Mouse (Mus musculus) spleen, postnatal 14 days (tissue): ENCODE data around the gene Cit.

Experiments
- DNase-seq, 2 experiments: peaks; one replicate each; pipeline ENCODE4 v3.0.0; 2021 to 2022; ENCODE audit warnings: low spot score in 2 of 2

The Cit gene

DNA sequence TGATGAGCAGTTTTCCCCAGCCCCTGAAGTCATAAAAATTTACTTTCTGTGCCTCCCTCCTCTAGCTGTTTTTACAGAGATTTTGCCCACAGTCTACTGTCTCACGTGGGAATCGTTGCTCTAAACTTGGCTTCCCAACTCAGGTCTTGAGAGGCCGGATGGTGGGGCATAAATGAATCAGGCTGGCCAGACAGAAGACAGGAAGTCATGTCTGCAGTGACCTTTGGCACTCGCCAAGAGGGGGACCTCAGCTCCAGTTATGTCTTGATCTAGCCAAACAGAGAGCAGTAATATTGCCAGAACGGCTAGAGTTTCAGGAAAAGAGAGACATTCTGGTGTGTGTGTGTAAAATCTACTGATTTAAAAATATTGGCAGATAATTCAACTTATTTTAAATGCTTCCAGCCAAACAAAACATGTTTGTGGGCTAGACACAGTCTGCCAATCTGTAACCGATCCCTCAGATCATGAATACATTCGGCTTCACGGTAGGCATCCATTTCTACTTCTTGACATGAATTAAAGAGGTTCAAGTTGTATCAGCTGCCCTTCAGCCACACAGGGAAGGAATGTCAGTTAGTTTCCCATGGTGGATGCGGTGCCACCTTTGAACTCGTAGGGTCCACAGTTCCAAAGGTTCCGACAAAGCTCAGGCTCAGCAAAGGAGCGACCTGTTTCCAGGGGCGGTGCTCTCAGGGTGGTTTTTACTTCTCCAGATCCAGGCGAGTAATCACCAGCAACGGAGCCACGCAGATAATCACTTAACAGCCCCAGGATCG lies 5.4 kb downstream of the Cit start:
- no peak for DNase-seq

GRCm38 (mm10) chr5:115851029-115851365 lies 5.9 kb downstream of the Cit start:
- DNase-seq = no peak

GRCm38 (mm10) chr5:115852431-115852830 lies 7.4 kb downstream of the Cit start:
- DNase-seq = no peak

GRCm38 (mm10) chr5:115853691-115854090 lies 8.6 kb downstream of the Cit start:
- no peak for DNase-seq

GRCm38 (mm10) chr5:115854370-115854769 lies 9.3 kb downstream of the Cit start:
- DNase-seq = no peak

- DNase-seq = no peak
Measured at GRCm38 (mm10) chr5:115858652-115859051, 13.6 kb downstream of the Cit start.

DNA sequence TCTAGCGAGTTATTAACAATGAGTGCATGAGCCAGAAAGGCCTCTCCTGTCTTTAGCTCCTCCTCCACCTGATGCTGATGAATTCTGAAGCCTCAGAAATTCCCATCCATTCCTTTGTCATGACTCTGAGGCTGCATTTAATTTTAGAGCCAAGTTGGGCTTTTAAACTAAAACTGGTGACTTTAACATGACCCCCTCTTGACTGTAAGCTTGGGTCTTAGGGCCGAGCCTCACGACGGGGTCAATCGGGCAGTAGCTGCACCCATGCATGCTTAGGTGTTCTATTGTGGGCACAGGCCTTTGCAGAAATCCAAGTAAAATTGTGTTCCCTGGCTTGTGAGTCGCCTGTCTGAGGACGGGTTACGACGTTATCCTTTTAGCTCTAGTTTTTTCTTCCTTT lies 14.4 kb downstream of the Cit start:
- DNase-seq = no peak

GRCm38 (mm10) chr5:115861991-115862390 lies 16.9 kb downstream of the Cit start:
- no peak for DNase-seq

- DNase-seq = no peak
Measured at GRCm38 (mm10) chr5:115862439-115862838, 17.4 kb downstream of the Cit start.

DNA sequence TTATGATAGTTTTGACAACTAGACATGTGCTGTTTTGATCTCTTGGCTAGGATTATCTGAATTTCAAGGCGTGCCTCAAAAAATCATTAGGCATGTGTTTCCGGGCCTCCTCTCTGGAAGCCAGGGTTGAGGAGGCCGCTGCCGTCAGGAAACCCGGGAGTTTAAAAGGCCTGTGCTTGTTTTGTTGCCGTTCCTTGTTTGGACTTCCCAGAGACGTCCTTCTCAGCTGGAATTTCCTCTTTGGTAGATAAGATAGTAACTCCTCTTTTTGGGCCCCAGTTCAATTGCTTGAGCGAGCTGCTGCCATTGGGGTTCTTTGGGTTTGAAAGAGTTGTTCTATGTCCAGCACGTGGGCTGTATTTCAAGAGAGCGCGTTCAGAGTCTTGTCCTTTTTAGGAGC lies 21.2 kb downstream of the Cit start:
- DNase-seq = no peak

- no peak for DNase-seq
Measured at GRCm38 (mm10) chr5:115868540-115868939, 23.5 kb downstream of the Cit start.

DNA sequence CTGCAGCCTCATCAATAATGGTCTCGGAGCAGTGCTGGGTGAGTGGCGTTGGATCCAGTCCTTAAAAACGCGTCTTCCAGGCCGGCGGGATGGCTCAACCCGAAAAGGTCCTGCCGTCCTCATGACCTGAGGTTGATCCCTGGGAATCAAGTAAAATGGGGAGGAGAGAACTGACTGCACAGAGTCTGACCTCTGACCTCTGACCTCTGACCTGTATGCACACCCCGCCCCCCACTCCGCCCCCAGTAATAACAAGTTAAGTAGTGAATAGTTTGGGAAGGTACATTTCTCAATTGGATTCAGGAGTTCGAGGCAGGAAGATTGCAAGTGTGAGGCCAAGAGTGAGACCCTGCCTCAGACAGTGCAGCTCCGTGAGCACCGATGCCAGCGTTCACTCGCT lies 24.1 kb downstream of the Cit start:
- no peak for DNase-seq

- DNase-seq = no peak
Measured at GRCm38 (mm10) chr5:115871153-115871552, 26.1 kb downstream of the Cit start.

DNA sequence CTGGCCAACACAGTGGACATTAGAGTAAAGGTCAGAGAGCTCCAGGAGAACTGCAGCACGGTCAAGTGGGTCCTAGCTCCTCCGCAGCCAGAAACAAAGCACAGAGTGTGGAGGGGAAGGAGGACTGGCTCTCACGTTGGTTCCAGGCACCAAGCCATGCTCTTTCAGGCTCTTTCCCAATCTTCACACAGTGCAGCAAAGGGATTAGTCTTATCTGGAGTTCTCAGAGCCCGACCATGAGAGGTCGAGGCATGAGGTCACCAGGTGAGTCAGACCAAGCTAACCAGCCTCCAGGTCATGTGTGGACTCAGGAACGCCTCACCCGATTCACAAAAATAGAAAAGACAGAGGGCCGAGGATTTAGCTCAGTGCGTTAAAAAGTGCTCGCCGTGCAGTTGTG lies 27.0 kb downstream of the Cit start:
- DNase-seq = no peak

DNA sequence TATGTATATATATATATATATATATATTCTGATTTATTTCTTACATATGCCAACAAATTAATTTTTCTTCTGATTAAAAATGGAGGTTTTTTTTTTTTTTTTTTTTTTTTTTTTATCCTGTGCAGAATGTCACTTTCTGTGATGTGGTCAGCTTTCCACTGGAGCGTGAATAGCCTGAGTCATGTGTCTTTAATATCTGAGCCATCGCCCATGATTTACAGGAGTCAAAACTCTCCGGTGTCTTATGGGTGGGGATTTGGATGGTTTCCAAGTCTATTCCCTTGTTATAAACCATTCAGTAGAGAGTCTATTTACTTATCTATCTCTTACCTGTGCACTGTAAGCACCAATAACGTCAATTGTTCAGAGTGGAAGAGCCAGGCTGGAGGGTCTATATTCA lies 27.9 kb downstream of the Cit start:
- no peak for DNase-seq

- no peak for DNase-seq
Measured at GRCm38 (mm10) chr5:115877425-115877824, 32.3 kb downstream of the Cit start.

- no peak for DNase-seq
Measured at GRCm38 (mm10) chr5:115882165-115882564, 37.1 kb downstream of the Cit start.

GRCm38 (mm10) chr5:115884429-115884828 lies 39.4 kb downstream of the Cit start:
- DNase-seq = no peak

DNA sequence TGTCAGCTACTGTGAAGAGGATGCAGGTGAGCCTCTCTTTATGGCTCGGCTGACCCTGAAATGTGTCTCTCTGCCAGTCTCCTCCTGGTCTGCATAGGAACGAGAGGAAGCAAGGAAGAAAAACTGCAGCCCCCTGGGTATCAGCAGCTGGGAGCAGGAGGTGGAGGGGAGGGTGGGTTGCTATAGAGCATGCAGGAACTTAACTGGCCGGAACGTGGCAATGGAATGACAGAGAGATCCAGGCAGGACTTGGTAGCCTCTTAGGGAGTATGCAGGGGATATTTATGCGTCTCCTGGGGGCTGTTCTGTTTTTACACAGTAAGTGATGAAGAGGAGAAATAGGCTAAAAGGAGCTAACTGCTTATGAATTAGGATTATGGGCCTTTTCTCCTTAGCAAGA lies 48.7 kb downstream of the Cit start:
- DNase-seq = no peak

DNA sequence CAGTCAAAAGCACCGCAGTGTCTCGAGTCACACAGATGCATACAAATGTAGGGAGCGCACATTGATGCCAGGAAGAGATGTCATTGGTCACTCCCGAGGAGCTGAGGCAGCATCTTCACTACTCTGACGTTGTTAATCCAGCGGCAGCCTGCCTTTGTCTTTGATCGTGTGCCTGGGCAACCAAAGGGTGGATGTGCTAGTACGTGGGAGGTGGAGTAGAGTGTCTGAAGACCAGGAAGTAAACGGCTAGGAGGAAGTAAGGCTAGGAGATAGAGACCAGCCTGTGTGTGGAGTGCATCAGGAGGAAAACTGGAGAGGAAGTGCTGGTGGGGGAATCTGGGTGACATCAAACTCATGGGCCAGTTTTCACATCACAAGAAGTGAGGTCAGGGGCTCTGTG lies 52.0 kb downstream of the Cit start:
- DNase-seq = no peak

- no peak for DNase-seq
Measured at GRCm38 (mm10) chr5:115907037-115908009, 62.2 kb downstream of the Cit start.

DNA sequence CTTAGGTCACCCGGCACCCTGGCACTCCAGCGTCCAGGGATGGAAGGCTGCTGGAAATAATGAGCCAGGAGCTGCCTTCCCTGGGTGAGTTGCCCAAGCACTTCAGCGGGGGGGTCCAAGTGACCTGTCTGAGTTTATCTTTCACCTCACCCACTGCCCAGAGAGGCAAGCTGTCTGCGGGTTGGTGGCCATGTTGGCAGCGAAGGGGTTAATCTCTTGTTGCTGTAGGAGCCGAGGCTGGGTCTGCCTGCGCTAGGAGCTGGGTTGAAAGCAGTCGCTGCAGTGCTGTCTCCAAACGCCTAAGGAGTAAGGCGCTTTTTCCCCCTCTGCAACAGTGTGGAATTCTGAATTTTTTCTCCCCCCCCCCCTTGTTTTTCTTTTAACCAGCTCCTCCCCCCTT lies 63.2 kb downstream of the Cit start:
- DNase-seq = no peak

DNA sequence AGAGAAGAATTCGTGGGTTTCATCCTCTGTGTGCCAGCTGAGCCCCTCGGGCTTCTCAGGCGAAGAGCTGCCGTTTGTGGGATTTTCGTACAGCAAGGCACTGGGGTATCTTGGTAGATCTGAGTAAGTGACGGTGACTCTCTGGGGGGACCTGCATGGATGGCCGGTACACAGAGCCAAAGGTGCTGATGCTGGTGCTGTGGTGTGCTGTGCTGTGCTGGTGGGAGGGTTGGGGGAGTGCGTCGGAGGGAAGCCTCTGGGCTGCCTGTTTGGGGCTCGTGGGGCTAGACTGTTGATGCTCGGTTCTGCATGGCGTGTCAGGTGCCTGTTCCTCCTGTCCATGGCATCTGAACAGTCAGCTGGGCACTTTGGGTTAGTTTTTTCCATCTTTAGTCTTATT lies 63.6 kb downstream of the Cit start:
- DNase-seq = no peak
